In genomic region chr13:56352436-56352835, GRCm38 (mm10) we compare ENCODE assay signal across 16 mouse cellular contexts. TPM values are rescaled to one million over a fixed set of nuclear protein-coding genes. Genes with fewer than 3 reads are reported as not detected.
DNase-seq lines count a peak whose midpoint lies in the region; ATAC-seq and TF ChIP-seq lines count a peak whose summit lies in the region.
"Had no signal": no experiment of that assay in that cellular context is flagged by ENCODE, and none has a peak within 500 bp of the region (broad histone marks: within the 10 kb centered on the region; RNA-seq: fewer than 3 reads in every experiment).

No protein-coding gene starts in this region.

- DNase-seq in kidney, adult 2 months: no peak
- no peak for DNase-seq in kidney, postnatal 4 days
- DNase-seq in 3T3-L1 (ENCODE audit: low read depth, low spot score): peak; percentile 44
- DNase-seq in limb, embryonic 14.5 days (ENCODE audit: low spot score): no peak
- no peak for DNase-seq in midbrain, embryonic 10.5 days (ENCODE audit: low spot score)
- DNase-seq: cerebellum, adult 8-10 months; thymus, adult 2 months had no signal

- no peak for TF ChIP-seq POLR2A in kidney, adult 2 months (IDR thresholded peaks at IDR 0.05; ENCODE audit: low read depth, low read length)
- TF ChIP-seq POLR2A in limb, embryonic 14.5 days (IDR thresholded peaks at IDR 0.05; ENCODE audit: borderline replicate concordance, extremely low read depth, insufficient read depth, insufficient read length): no peak

- no peaks in the 10 kb centered on the region for H3K36me3 ChIP-seq in kidney, adult 2 months (ENCODE audit: control insufficient read depth, insufficient read depth, low read length)
- H3K36me3 ChIP-seq in embryonic facial prominence, embryonic 15.5 days: no peaks in the 10 kb centered on the region
- no peaks in the 10 kb centered on the region for H3K36me3 ChIP-seq in limb, embryonic 14.5 days (ENCODE audit: control insufficient read depth, insufficient read depth, low read length)
- no peaks in the 10 kb centered on the region for H3K36me3 ChIP-seq in hindbrain, embryonic 16.5 days (ENCODE audit: control insufficient read depth, insufficient read depth, low read length)
- H3K36me3 ChIP-seq in midbrain, embryonic 10.5 days: no peaks in the 10 kb centered on the region
- H3K36me3 ChIP-seq: embryonic facial prominence, embryonic 12.5 days; forebrain, embryonic 15.5 days; heart, embryonic 15.5 days; hindbrain, embryonic 15.5 days; kidney, embryonic 15.5 days had no signal

- no peak overlapping the region for H3K4me2 ChIP-seq in embryonic facial prominence, embryonic 15.5 days (replicated peaks)
- H3K4me2 ChIP-seq in limb, embryonic 14.5 days (replicated peaks; ENCODE audit: low read depth, low read length, severe bottlenecking): no peak overlapping the region
- no peak overlapping the region for H3K4me2 ChIP-seq in hindbrain, embryonic 16.5 days (ENCODE audit: low read length)
- H3K4me2 ChIP-seq: embryonic facial prominence, embryonic 12.5 days; forebrain, embryonic 15.5 days; heart, embryonic 15.5 days; hindbrain, embryonic 15.5 days; kidney, embryonic 15.5 days; lung, embryonic 14.5 days had no signal

- no peaks in the 10 kb centered on the region for H3K9me3 ChIP-seq in embryonic facial prominence, embryonic 15.5 days (replicated peaks)
- H3K9me3 ChIP-seq in limb, embryonic 14.5 days (ENCODE audit: control insufficient read depth, low read length): no peaks in the 10 kb centered on the region
- H3K9me3 ChIP-seq in hindbrain, embryonic 16.5 days (ENCODE audit: control insufficient read depth, low read length): no peaks in the 10 kb centered on the region
- no peaks in the 10 kb centered on the region for H3K9me3 ChIP-seq in midbrain, embryonic 10.5 days (replicated peaks)
- H3K9me3 ChIP-seq: embryonic facial prominence, embryonic 12.5 days; forebrain, embryonic 15.5 days; heart, embryonic 15.5 days; hindbrain, embryonic 15.5 days; kidney, embryonic 15.5 days had no signal

- WGBS in kidney, adult 2 months: 80% methylated on average over 6 of the region's 6 CpGs
- WGBS in embryonic facial prominence, embryonic 15.5 days: 92% methylated on average over 6 of the region's 6 CpGs
- WGBS in limb, embryonic 14.5 days: 88% methylated on average over 6 of the region's 6 CpGs
- 94% methylated on average over 6 of the region's 6 CpGs for WGBS in hindbrain, embryonic 16.5 days
- 91% methylated on average over 6 of the region's 6 CpGs for WGBS in midbrain, embryonic 10.5 days

- H3K4me1 ChIP-seq in kidney, adult 2 months (ENCODE audit: control insufficient read depth, insufficient read depth, low read length): no peaks in the 10 kb centered on the region
- peaks cover 30% of the 10 kb centered on the region for H3K4me1 ChIP-seq in embryonic facial prominence, embryonic 15.5 days
- H3K4me1 ChIP-seq in limb, embryonic 14.5 days (ENCODE audit: control insufficient read depth, insufficient read depth, low read length): peaks cover 35% of the 10 kb centered on the region
- H3K4me1 ChIP-seq in hindbrain, embryonic 16.5 days (ENCODE audit: control insufficient read depth, insufficient read depth, low read depth, low read length): no peaks in the 10 kb centered on the region
- peaks cover 2% of the 10 kb centered on the region; the same call in 1 of the 2 replicates for H3K4me1 ChIP-seq in midbrain, embryonic 10.5 days
- H3K4me1 ChIP-seq: hindbrain, embryonic 15.5 days had no signal

- no peak overlapping the region for H3K4me3 ChIP-seq in kidney, adult 2 months (ENCODE audit: insufficient read depth, low read depth, low read length)
- H3K4me3 ChIP-seq in embryonic facial prominence, embryonic 15.5 days (replicated peaks): no peak overlapping the region
- no peak overlapping the region for H3K4me3 ChIP-seq in limb, embryonic 14.5 days (replicated peaks; ENCODE audit: low read length)
- no peak overlapping the region for H3K4me3 ChIP-seq in hindbrain, embryonic 16.5 days (ENCODE audit: low read length)
- no peak overlapping the region for H3K4me3 ChIP-seq in midbrain, embryonic 10.5 days
- H3K4me3 ChIP-seq: embryonic facial prominence, embryonic 12.5 days; forebrain, embryonic 15.5 days; heart, embryonic 15.5 days; hindbrain, embryonic 15.5 days; kidney, embryonic 15.5 days had no signal

- no peak for TF ChIP-seq CTCF in kidney, adult 2 months (conservative IDR thresholded peaks at IDR 0.05; ENCODE audit: insufficient read depth, insufficient read length, low read depth, low read length)

- no peaks in the 10 kb centered on the region for H3K27me3 ChIP-seq in kidney, adult 2 months (replicated peaks; ENCODE audit: control insufficient read depth, insufficient read depth, low read length)
- H3K27me3 ChIP-seq in embryonic facial prominence, embryonic 15.5 days: no peaks in the 10 kb centered on the region
- H3K27me3 ChIP-seq in limb, embryonic 14.5 days (ENCODE audit: control insufficient read depth, insufficient read depth, low read length): no peaks in the 10 kb centered on the region
- H3K27me3 ChIP-seq in hindbrain, embryonic 16.5 days (replicated peaks; ENCODE audit: control insufficient read depth, insufficient read depth, low read length): no peaks in the 10 kb centered on the region
- no peaks in the 10 kb centered on the region for H3K27me3 ChIP-seq in midbrain, embryonic 10.5 days (ENCODE audit: low read depth, poor library complexity, severe bottlenecking)
- H3K27me3 ChIP-seq: embryonic facial prominence, embryonic 12.5 days; forebrain, embryonic 15.5 days; hindbrain, embryonic 15.5 days; kidney, embryonic 15.5 days had no signal

- H3K27ac ChIP-seq in kidney, adult 2 months (ENCODE audit: insufficient read depth, low read depth, low read length): 0 out of 2 replicates have a peak overlapping the region, but pooled peaks have one; percentile 28
- peak overlapping the region; percentile 85 for H3K27ac ChIP-seq in embryonic facial prominence, embryonic 15.5 days (replicated peaks)
- H3K27ac ChIP-seq in limb, embryonic 14.5 days (replicated peaks; ENCODE audit: low read depth, low read length): peak overlapping the region; percentile 89
- no peak overlapping the region for H3K27ac ChIP-seq in hindbrain, embryonic 16.5 days (ENCODE audit: low read depth, low read length)
- H3K27ac ChIP-seq in midbrain, embryonic 10.5 days (replicated peaks): no peak overlapping the region
- H3K27ac ChIP-seq: forebrain, embryonic 15.5 days; heart, embryonic 15.5 days; hindbrain, embryonic 15.5 days; kidney, embryonic 15.5 days had no signal

- H3K9ac ChIP-seq in embryonic facial prominence, embryonic 15.5 days: no peak overlapping the region
- H3K9ac ChIP-seq in limb, embryonic 14.5 days (ENCODE audit: low read depth, low read length, severe bottlenecking): no peak overlapping the region
- H3K9ac ChIP-seq in hindbrain, embryonic 16.5 days (ENCODE audit: low read depth, low read length): no peak overlapping the region
- H3K9ac ChIP-seq: embryonic facial prominence, embryonic 12.5 days; forebrain, embryonic 15.5 days; heart, embryonic 15.5 days; hindbrain, embryonic 15.5 days; kidney, embryonic 15.5 days; lung, embryonic 14.5 days had no signal

- no peak for ATAC-seq in embryonic facial prominence, embryonic 15.5 days (ENCODE audit: insufficient number of reproducible peaks, low FRiP score, low TSS enrichment, low read depth)
- no peak for ATAC-seq in limb, embryonic 14.5 days (ENCODE audit: low FRiP score, low read depth)
- no peak for ATAC-seq in activated CD4-positive, CD25-positive, alpha-beta regulatory T cell, adult 4 months
- no peak for ATAC-seq in hindbrain, embryonic 16.5 days
- ATAC-seq: forebrain, embryonic 15.5 days had no signal

RNA-seq across cellular contexts. Expression of gene Cxcl14, which starts 56.1 kb away (rescaled TPM):
- polyA plus RNA-seq in kidney, adult 2 months (2012; rRNA removed): 50.5 and 57.2 TPM in 2 replicates
- polyA plus RNA-seq in embryonic facial prominence, embryonic 15.5 days (2015; fragmentation: Nextera tagmentation; extraction: Ambion mirVana): 459 and 487 TPM in 2 replicates
- 421 and 443 TPM in 2 replicates for polyA plus RNA-seq in limb, embryonic 14.5 days (2012; rRNA removed)
- polyA plus RNA-seq in limb, embryonic 14.5 days (2014; fragmentation: Nextera tagmentation; extraction: Ambion mirVana): 474 and 556 TPM in 2 replicates
- polyA plus RNA-seq in activated CD4-positive, CD25-positive, alpha-beta regulatory T cell, adult 4 months (2017; shearing (Covaris generic)): not detected
- 7.8 and 10.2 TPM in 2 replicates for polyA plus RNA-seq in hindbrain, embryonic 16.5 days (2015; fragmentation: Nextera tagmentation; extraction: Ambion mirVana)
- 5.4 and 9.3 TPM in 2 replicates for polyA plus RNA-seq in midbrain, embryonic 10.5 days (2016; fragmentation: Nextera tagmentation; extraction: Ambion mirVana)

Comparison
In these comparisons a context has a peak if more than half of its experiments do, and no peak if none do; other contexts are left out.
1. H3K27ac ChIP-seq: peak in kidney, adult 2 months (single experiment), embryonic facial prominence, embryonic 15.5 days (single experiment) and limb, embryonic 14.5 days (single experiment); none in hindbrain, embryonic 16.5 days (single experiment) and midbrain, embryonic 10.5 days (single experiment).